In genomic region chr19:36819199-36819598, GRCm38 (mm10) we compare ENCODE assay signal across 25 mouse cellular contexts. TPM values are rescaled to one million over a fixed set of nuclear protein-coding genes. Genes with fewer than 3 reads are reported as not detected.
DNase-seq lines count a peak whose midpoint lies in the region; ATAC-seq and TF ChIP-seq lines count a peak whose summit lies in the region.
"Had no signal": no experiment of that assay in that cellular context is flagged by ENCODE, and none has a peak within 500 bp of the region (broad histone marks: within the 10 kb centered on the region; RNA-seq: fewer than 3 reads in every experiment).

No protein-coding gene starts in this region.

- TF ChIP-seq POLR2A in heart, adult 2 months (IDR thresholded peaks at IDR 0.05; ENCODE audit: insufficient read depth, low read depth, low read length), result no peak

- H3K9ac ChIP-seq in heart, adult 2 months (ENCODE audit: low read depth, low read length), result no peak overlapping the region
- no peak overlapping the region for H3K9ac ChIP-seq in lung, embryonic 16.5 days (ENCODE audit: low read length)

- 49% methylated on average over 6 of the region's 6 CpGs for WGBS in heart, adult 2 months
- WGBS in lung, embryonic 16.5 days, result 51% methylated on average over 6 of the region's 6 CpGs

- TF ChIP-seq EP300 in heart, adult 2 months (IDR thresholded peaks at IDR 0.05; ENCODE audit: insufficient read depth, low read depth, low read length), result no peak

- no peaks in the 10 kb centered on the region; the same call in 1 of the 2 replicates for H3K4me1 ChIP-seq in heart, adult 2 months (ENCODE audit: control insufficient read depth, insufficient read depth, low read length)
- H3K4me1 ChIP-seq in lung, embryonic 16.5 days (replicated peaks; ENCODE audit: control insufficient read depth, insufficient read depth, low read length), result peaks cover 12% of the 10 kb centered on the region; the same call in 1 of the 2 replicates
- H3K4me1 ChIP-seq: neural tube, embryonic 12.5 days had no signal

- H3K27ac ChIP-seq in heart, adult 2 months, result peak overlapping the region; percentile 47
- H3K27ac ChIP-seq in lung, embryonic 16.5 days (ENCODE audit: low read length), result no peak overlapping the region; the same call in 1 of the 2 replicates
- H3K27ac ChIP-seq: forebrain, embryonic 12.5 days; liver, embryonic 14.5 days; neural tube, embryonic 12.5 days had no signal

- TF ChIP-seq CTCF in heart, adult 2 months (IDR thresholded peaks at IDR 0.05), result no peak

- H3K9me3 ChIP-seq in lung, embryonic 16.5 days (ENCODE audit: control insufficient read depth, low read length), result no peaks in the 10 kb centered on the region
- H3K9me3 ChIP-seq: embryonic facial prominence, embryonic 10.5 days; embryonic facial prominence, embryonic 15.5 days; forebrain, embryonic 12.5 days; G1E; heart, embryonic 13.5 days; kidney, embryonic 15.5 days; neural tube, embryonic 12.5 days had no signal

- intact Hi-C loops in heart, adult 2 months (cut with DNase I), result loop anchor here (5.0 kb wide), 2 partner anchors 48 to 212 kb away; no protein-coding TSS in a partner anchor
- intact Hi-C loops in heart, postnatal 14 days (cut with DNase I), result loop anchor here (2.0 to 5.0 kb wide), 2 partner anchors 16 to 38 kb away; partner anchors contain the start of gene Tnks2

- H3K36me3 ChIP-seq in heart, adult 2 months (ENCODE audit: control insufficient read depth, insufficient read depth, low read length), result no peaks in the 10 kb centered on the region
- H3K36me3 ChIP-seq in lung, embryonic 16.5 days (ENCODE audit: control insufficient read depth, insufficient read depth, low read length), result no peaks in the 10 kb centered on the region
- H3K36me3 ChIP-seq: embryonic facial prominence, embryonic 10.5 days; embryonic facial prominence, embryonic 15.5 days; forebrain, embryonic 12.5 days; G1E; heart, embryonic 13.5 days; kidney, embryonic 15.5 days; neural tube, embryonic 12.5 days had no signal

- peak; percentile 29; the same call in 1 of the 2 replicates for ATAC-seq in lung, embryonic 16.5 days (ENCODE audit: low read depth)
- ATAC-seq: CD4-positive, CD25-positive, alpha-beta regulatory T cell, adult 4 months; midbrain, embryonic 16.5 days had no signal

- DNase-seq in heart, adult 2 months, result peak in 1 of 2 experiments; percentile 12
- DNase-seq in heart, postnatal 14 days, result no peak
- DNase-seq in lung, postnatal 4 days, result no peak
- peak; percentile 6 for DNase-seq in thymus, postnatal 0 days (ENCODE audit: low spot score)
- no peak for DNase-seq in thymus, postnatal 4 days
- no peak for DNase-seq in frontal cortex, postnatal 14 days (ENCODE audit: low spot score in 2 of 2)
- DNase-seq: cerebellum, adult 8-10 months; cerebellum, postnatal 25 days; gastrocnemius, postnatal 36 days; kidney, adult 18-20 months; liver; right cerebral cortex, adult 18-20 months; right cerebral cortex, postnatal 4 days had no signal

- no peaks in the 10 kb centered on the region for H3K79me2 ChIP-seq in heart, adult 2 months (replicated peaks; ENCODE audit: control insufficient read depth, insufficient read depth, low read length)

- H3K4me2 ChIP-seq in lung, embryonic 16.5 days (ENCODE audit: low read depth, low read length), result no peak overlapping the region

- no peak overlapping the region for H3K4me3 ChIP-seq in heart, adult 2 months
- no peak overlapping the region for H3K4me3 ChIP-seq in lung, embryonic 16.5 days (ENCODE audit: low read length)
- H3K4me3 ChIP-seq: myocyte had no signal

- H3K27me3 ChIP-seq in heart, adult 2 months (ENCODE audit: control insufficient read depth, insufficient read depth, low read length), result no peaks in the 10 kb centered on the region
- H3K27me3 ChIP-seq in lung, embryonic 16.5 days (ENCODE audit: control insufficient read depth, insufficient read depth, low read depth, low read length), result no peaks in the 10 kb centered on the region
- H3K27me3 ChIP-seq: embryonic facial prominence, embryonic 15.5 days; heart, embryonic 13.5 days; kidney, embryonic 15.5 days; neural tube, embryonic 12.5 days had no signal

RNA-seq across cellular contexts. Expression of gene Tnks2, which starts 14.8 kb away (rescaled TPM):
- total RNA-seq in heart, adult 2 months (2021), result 10 to 100 TPM; 69.4 to 72.8 TPM
- 18.6 and 34.9 TPM in 2 replicates for polyA plus RNA-seq in heart, adult 2 months (2012; rRNA removed)
- total RNA-seq in heart, postnatal 14 days (2021), result 10 to 100 TPM; 89.3 to 92.3 TPM
- 24.3 and 31.5 TPM in 2 replicates for polyA plus RNA-seq in lung, embryonic 16.5 days (2015; fragmentation: Nextera tagmentation; extraction: Ambion mirVana)
- 32.4 and 37.2 TPM in 2 replicates for polyA plus RNA-seq in thymus, postnatal 0 days (2015; fragmentation: Nextera tagmentation; extraction: Ambion mirVana)
